Mouse (Mus musculus): Measurements from ENCODE around the gene Kcnj12. TPM values are rescaled to one million over a fixed set of nuclear protein-coding genes. Genes with fewer than 3 reads are reported as not detected.

The Kcnj12 gene
- 0.58 and 1.1 TPM in 2 replicates for polyA plus RNA-seq (2012; rRNA removed; ENCODE audit: low replicate concordance)

DNA sequence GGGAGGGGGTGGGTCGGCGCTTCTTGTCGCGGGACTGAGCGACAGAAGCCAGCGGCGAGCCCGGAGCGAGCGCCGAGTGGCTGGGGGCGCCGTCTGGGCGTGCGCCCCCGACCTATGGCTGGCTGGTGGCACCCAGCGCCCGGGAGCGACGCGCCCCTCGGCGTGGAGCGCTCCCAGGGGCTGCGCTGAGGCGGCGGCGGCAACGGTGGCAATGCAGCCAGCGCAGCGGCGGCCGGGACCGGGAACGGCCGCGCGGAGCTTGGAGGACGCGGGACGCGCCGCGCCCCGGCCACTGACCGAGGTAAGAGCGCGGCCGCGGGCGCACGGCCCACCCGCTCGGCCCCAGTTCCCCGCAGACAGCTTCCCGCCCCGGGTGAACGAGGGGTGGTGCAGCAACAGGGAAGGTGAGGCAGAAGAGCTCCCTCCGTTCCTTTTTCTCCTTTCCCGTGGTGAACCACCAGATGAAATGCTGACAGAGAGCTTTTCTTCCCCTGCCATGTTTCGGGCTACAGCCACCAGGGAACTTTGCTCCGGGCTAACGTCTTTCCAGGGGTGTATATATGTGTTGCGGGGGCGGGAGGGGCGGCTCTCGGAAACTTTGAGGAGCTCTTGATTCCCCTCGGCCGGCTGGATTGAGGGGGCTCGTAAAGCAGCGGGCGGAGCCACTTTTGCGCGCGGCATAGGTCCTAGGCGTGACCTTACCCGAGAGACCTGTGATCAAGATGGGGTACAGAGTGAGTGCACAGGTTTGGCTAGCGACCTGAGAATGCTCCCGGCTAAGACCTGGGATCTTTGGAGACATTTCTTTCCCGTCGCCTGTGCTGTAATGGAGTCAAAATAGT is at the start of gene Kcnj12:
TSS of gene Kcnj12 (plus strand) at position 15 of the 842 bp plus-strand sequence.

Other genes with a start within 250 kb of the Kcnj12 start
- 3.9 and 4.6 TPM in 2 replicates for gene Top3a, start 245.2 kb upstream of the Kcnj12 start, polyA plus RNA-seq (2012; rRNA removed; ENCODE audit: low replicate concordance)
- 2.0 and 3.6 TPM in 2 replicates for gene Smcr8, start 245.0 kb upstream of the Kcnj12 start, polyA plus RNA-seq (2012; rRNA removed; ENCODE audit: low replicate concordance)
- 10.2 and 19.9 TPM in 2 replicates for gene Shmt1, start 210.8 kb upstream of the Kcnj12 start, polyA plus RNA-seq (2012; rRNA removed; ENCODE audit: low replicate concordance)
- 15.3 and 29.9 TPM in 2 replicates for gene Dhrs7b, start 191.9 kb upstream of the Kcnj12 start, polyA plus RNA-seq (2012; rRNA removed; ENCODE audit: low replicate concordance)
- gene Tmem11, start 143.3 kb upstream of the Kcnj12 start, polyA plus RNA-seq (2012; rRNA removed; ENCODE audit: low replicate concordance): 66.4 and 71.2 TPM in 2 replicates
- gene Natd1, start 107.8 kb upstream of the Kcnj12 start, polyA plus RNA-seq (2012; rRNA removed; ENCODE audit: low replicate concordance): 7.5 and 7.9 TPM in 2 replicates
- gene Map2k3, start 90.5 kb upstream of the Kcnj12 start, polyA plus RNA-seq (2012; rRNA removed; ENCODE audit: low replicate concordance): 55.4 and 83.7 TPM in 2 replicates
- gene Tnfrsf13b, start 104.2 kb downstream of the Kcnj12 start, polyA plus RNA-seq (2012; rRNA removed; ENCODE audit: low replicate concordance): 17.3 and 17.7 TPM in 2 replicates
- 19.2 and 25.0 TPM in 2 replicates for gene Usp22, start 152.5 kb downstream of the Kcnj12 start, polyA plus RNA-seq (2012; rRNA removed; ENCODE audit: low replicate concordance)
- gene Aldh3a1, start 185.0 kb downstream of the Kcnj12 start, polyA plus RNA-seq (2012; rRNA removed; ENCODE audit: low replicate concordance): 0.11 and 2.9 TPM in 2 replicates
- gene Aldh3a2, start 244.9 kb downstream of the Kcnj12 start, polyA plus RNA-seq (2012; rRNA removed; ENCODE audit: low replicate concordance): 119 and 160 TPM in 2 replicates

Data from duodenum, adult 2 months (tissue).